Mouse (Mus musculus): Measurements from ENCODE around the gene B4galt7. TPM values are rescaled to one million over a fixed set of nuclear protein-coding genes. Genes with fewer than 3 reads are reported as not detected.
"Not testable (repeated sequence)": the region's sequence is repeated elsewhere in the genome, so short reads cannot be mapped to it uniquely, and the experiment has no call there.

B4galt7 gene
- polyA plus RNA-seq, 1 experiment from 2014 or later: 22.0 TPM

DNA sequence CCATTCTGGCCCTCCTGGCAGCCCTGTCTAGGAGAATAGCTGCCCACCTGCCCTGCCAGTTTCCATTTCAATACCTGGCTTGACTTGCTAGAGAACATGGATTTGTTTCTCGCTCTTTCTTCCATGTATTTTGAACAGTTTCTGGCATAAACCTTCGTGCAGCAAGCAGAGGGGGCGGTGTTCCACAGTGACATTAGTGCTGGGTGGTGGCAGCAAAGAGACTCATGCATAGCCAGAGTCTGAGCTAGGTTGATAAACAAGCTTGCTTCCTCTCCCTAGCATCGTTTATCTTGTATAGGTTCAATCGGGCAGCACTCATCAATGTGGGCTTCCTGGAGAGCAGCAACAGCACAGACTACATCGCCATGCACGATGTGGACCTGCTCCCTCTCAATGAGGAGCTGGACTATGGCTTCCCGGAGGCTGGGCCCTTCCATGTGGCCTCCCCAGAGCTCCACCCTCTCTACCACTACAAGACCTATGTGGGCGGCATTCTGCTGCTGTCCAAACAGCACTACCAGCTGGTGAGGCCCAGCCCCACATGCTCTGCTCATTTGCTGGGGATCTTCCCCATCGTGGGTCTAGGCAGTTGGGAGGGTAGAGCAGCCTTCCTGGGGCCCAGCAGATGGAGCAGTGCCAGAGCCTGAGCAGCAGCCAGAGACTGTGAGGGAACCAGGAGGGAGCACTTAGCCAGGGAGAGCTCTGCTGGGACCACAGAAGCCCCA, 7.4 kb downstream of the B4galt7 start:
- H3K27ac ChIP-seq (ENCODE audit: low read depth, low read length): no peak overlapping the region
- DNase-seq (ENCODE audit: low spot score) (no peak), ATAC-seq (ENCODE audit: insufficient read depth, low FRiP score, low TSS enrichment) (no peak)
- 80% methylated on average over 10 of the region's 10 CpGs for WGBS
- peaks cover 8% of the 10 kb centered on the region for H3K36me3 ChIP-seq (ENCODE audit: control insufficient read depth, insufficient read depth, low read length)
- H3K27me3 ChIP-seq (ENCODE audit: control insufficient read depth, insufficient read depth, low read length): no peaks in the 10 kb centered on the region
- no peaks in the 10 kb centered on the region for H3K4me1 ChIP-seq (ENCODE audit: control insufficient read depth, insufficient read depth, low read length)
- H3K4me3 ChIP-seq (ENCODE audit: low read depth, low read length): no peak overlapping the region
- no peak overlapping the region for H3K4me2 ChIP-seq (ENCODE audit: low read depth)
- H3K9me3 ChIP-seq (ENCODE audit: control insufficient read depth, low read length): no peaks in the 10 kb centered on the region
- H3K9ac ChIP-seq (ENCODE audit: low read length): no peak overlapping the region

DNA sequence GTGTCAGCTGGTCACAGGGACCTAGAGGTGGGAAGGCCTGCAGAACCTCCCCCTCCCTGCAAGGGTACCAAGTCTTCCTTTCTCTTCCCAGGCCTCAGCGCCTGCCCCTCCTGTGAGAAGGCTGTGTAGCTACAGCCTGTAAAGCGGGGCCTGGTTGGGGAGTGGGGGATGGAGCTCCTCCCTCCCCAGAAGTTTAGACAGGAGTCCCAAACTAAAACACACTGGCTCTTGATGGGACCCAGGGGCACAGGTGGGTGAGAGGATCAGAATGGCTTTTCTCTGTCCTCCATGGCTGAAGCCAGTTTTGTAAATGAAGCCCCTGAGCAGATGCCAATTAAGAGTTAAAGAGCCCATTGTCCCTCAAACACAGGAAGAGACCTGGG, 7.9 kb downstream of the B4galt7 start:
- Histone ChIP-seq H3K9me3 (ENCODE audit: control insufficient read depth, low read length) (no peaks in the 10 kb centered on the region), H3K27me3 (ENCODE audit: control insufficient read depth, insufficient read depth, low read length) (no peaks in the 10 kb centered on the region), H3K27ac (ENCODE audit: low read depth, low read length) (no peak overlapping the region), H3K4me1 (ENCODE audit: control insufficient read depth, insufficient read depth, low read length) (no peaks in the 10 kb centered on the region), H3K9ac (ENCODE audit: low read length) (no peak overlapping the region), H3K4me3 (ENCODE audit: low read depth, low read length) (no peak overlapping the region), H3K36me3 (ENCODE audit: control insufficient read depth, insufficient read depth, low read length) (peaks cover 8% of the 10 kb centered on the region), H3K4me2 (ENCODE audit: low read depth) (no peak overlapping the region)
- no peak for ATAC-seq (ENCODE audit: insufficient read depth, low FRiP score, low TSS enrichment)
- DNase-seq (ENCODE audit: low spot score): no peak
- 88% methylated on average over 2 of the region's 2 CpGs for WGBS

DNA sequence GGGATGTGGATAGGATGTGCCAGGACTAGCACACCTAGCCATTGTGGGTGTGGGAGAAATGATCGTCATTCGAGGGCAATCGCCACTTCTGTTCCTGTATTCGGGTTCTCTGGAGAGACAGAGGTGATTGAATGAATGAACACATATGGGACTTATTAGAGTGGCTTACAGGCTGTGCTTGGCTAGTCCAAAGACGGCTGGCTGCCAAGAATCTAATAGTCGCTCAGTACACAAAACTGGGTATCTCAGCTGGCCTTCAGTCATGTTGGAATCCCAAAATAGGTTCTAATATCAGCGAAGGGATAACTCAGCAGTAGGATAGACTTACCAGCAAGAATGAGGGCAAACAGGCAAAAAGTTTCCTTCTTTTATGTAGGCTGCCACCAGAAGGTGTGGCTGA, 12.3 kb downstream of the B4galt7 start:
- WGBS: 90% methylated on average over 7 of the region's 7 CpGs
- no peak overlapping the region for H3K4me2 ChIP-seq (ENCODE audit: low read depth)
- no peak overlapping the region for H3K4me3 ChIP-seq (ENCODE audit: low read depth, low read length)
- peaks cover 6% of the 10 kb centered on the region for H3K36me3 ChIP-seq (ENCODE audit: control insufficient read depth, insufficient read depth, low read length)
- H3K27me3 ChIP-seq (ENCODE audit: control insufficient read depth, insufficient read depth, low read length): no peaks in the 10 kb centered on the region
- no peaks in the 10 kb centered on the region for H3K4me1 ChIP-seq (ENCODE audit: control insufficient read depth, insufficient read depth, low read length)
- H3K9me3 ChIP-seq (ENCODE audit: control insufficient read depth, low read length): no peaks in the 10 kb centered on the region
- no peak overlapping the region for H3K9ac ChIP-seq (ENCODE audit: low read length)
- no peak overlapping the region for H3K27ac ChIP-seq (ENCODE audit: low read depth, low read length)
- ATAC-seq (ENCODE audit: insufficient read depth, low FRiP score, low TSS enrichment) (no peak), DNase-seq (ENCODE audit: low spot score) (no peak)

DNA sequence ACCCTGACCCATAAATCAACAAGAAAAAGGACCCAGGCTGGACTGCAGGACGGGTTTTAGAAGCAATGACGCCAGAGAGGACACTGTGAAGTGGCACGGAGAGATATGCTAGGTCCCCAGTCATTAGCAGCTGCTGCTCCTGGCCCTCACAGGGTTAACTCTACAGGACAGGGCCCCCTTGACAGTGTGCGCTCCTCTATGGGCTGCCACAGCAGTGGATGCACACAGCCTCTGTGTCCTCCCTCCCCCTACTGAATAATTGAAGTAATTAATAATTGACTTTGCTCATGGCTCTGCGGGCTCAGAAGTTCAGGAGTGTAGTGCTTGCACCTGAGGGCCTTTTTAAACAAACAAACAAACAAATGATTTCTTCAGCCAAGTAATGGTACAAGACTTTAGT, 13.8 kb downstream of the B4galt7 start:
- Histone ChIP-seq H3K36me3 (ENCODE audit: control insufficient read depth, insufficient read depth, low read length) (peaks cover 6% of the 10 kb centered on the region), H3K27me3 (ENCODE audit: control insufficient read depth, insufficient read depth, low read length) (no peaks in the 10 kb centered on the region), H3K4me2 (ENCODE audit: low read depth) (no peak overlapping the region), H3K4me3 (ENCODE audit: low read depth, low read length) (no peak overlapping the region), H3K27ac (ENCODE audit: low read depth, low read length) (no peak overlapping the region), H3K9me3 (ENCODE audit: control insufficient read depth, low read length) (no peaks in the 10 kb centered on the region), H3K4me1 (ENCODE audit: control insufficient read depth, insufficient read depth, low read length) (no peaks in the 10 kb centered on the region), H3K9ac (ENCODE audit: low read length) (no peak overlapping the region)
- ATAC-seq (ENCODE audit: insufficient read depth, low FRiP score, low TSS enrichment): no peak
- 39% methylated on average over 5 of the region's 5 CpGs for WGBS
- DNase-seq (ENCODE audit: low spot score): no peak

DNA sequence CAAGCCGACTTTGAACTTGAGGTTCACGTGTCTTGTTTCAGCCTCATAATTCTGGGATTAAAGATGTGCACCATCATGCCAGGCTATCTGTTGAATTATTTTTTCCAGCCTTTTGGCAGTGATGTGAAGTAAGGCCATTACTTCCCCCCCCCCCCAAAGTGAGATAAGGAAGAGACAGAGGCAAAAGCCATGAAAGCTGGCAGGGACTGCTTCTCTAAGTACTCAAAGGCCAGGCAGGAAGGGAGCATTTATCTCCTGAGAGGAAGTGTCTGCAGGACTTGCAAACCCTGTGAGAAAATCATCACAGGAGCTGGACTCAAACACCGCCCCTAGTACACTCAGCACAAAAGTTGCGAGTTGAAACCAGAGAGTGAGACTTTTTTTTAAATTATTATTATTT, 19.6 kb downstream of the B4galt7 start:
- Histone ChIP-seq H3K4me1 (ENCODE audit: control insufficient read depth, insufficient read depth, low read length) (peaks cover 3% of the 10 kb centered on the region; the same call in 1 of the 2 replicates), H3K27me3 (ENCODE audit: control insufficient read depth, insufficient read depth, low read length) (no peaks in the 10 kb centered on the region), H3K36me3 (ENCODE audit: control insufficient read depth, insufficient read depth, low read length) (no peaks in the 10 kb centered on the region), H3K4me3 (ENCODE audit: low read depth, low read length) (no peak overlapping the region), H3K27ac (ENCODE audit: low read depth, low read length) (no peak overlapping the region), H3K9ac (ENCODE audit: low read length) (no peak overlapping the region), H3K4me2 (ENCODE audit: low read depth) (no peak overlapping the region), H3K9me3 (ENCODE audit: control insufficient read depth, low read length) (no peaks in the 10 kb centered on the region)
- WGBS: 93% methylated on average over 4 of the region's 4 CpGs
- ATAC-seq (ENCODE audit: insufficient read depth, low FRiP score, low TSS enrichment) (no peak), DNase-seq (ENCODE audit: low spot score) (no peak)

DNA sequence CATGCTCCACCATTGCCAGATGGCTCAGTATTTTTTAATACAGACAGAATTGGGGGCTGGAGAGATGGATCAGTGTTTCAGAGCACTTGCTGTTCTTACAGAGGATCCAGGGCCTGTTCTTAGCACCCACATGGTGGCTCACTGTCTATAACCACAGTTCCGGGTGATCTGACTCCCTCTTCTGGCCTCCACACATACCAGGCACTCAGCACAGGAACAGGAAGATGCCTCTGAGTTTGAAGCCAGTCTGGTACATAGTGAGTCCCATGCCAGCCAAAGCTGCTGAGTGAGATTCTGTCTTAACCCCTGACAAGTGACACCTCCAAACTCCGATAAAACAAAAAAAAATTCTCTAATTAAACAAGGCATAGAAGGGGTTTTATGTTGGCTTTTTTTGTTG, 20.6 kb downstream of the B4galt7 start:
- Histone ChIP-seq H3K9me3 (ENCODE audit: control insufficient read depth, low read length) (no peaks in the 10 kb centered on the region), H3K4me2 (ENCODE audit: low read depth) (no peak overlapping the region), H3K9ac (ENCODE audit: low read length) (no peak overlapping the region), H3K27me3 (ENCODE audit: control insufficient read depth, insufficient read depth, low read length) (no peaks in the 10 kb centered on the region), H3K27ac (ENCODE audit: low read depth, low read length) (no peak overlapping the region), H3K4me1 (ENCODE audit: control insufficient read depth, insufficient read depth, low read length) (peaks cover 5% of the 10 kb centered on the region), H3K36me3 (ENCODE audit: control insufficient read depth, insufficient read depth, low read length) (no peaks in the 10 kb centered on the region), H3K4me3 (ENCODE audit: low read depth, low read length) (no peak overlapping the region)
- DNase-seq (ENCODE audit: low spot score): no peak
- WGBS: 86% methylated on average over 2 of the region's 2 CpGs
- no peak for ATAC-seq (ENCODE audit: insufficient read depth, low FRiP score, low TSS enrichment)

DNA sequence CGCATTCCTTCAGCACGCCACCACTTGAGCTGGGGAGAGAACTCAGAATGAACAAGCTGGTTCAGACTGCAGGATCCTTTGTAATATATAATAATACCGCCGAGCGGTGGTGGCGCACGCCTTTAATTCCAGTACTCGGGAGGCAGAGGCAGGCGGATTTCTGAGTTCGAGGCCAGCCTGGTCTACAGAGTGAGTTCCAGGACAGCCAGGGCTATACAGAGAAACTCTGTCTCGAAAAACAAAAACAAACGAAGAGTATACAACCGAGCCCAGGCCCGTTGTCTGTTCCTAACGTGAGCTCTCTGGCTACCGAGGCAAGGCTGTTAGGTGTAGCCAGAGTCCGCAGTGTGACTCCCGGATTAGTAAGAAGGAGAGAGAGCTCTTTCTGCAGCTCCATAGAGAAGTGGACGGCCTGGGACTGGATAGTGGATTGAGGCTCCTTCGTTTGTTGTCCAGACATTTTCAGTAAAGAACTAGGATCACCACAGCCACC, 22.5 kb downstream of the B4galt7 start:
- H3K27me3 ChIP-seq (ENCODE audit: control insufficient read depth, insufficient read depth, low read length); H3K36me3 ChIP-seq (ENCODE audit: control insufficient read depth, insufficient read depth, low read length); H3K4me1 ChIP-seq (ENCODE audit: control insufficient read depth, insufficient read depth, low read length); DNase-seq (ENCODE audit: low spot score); ATAC-seq (ENCODE audit: insufficient read depth, low FRiP score, low TSS enrichment); H3K9me3 ChIP-seq (ENCODE audit: control insufficient read depth, low read length): not testable (repeated sequence)
- WGBS: 28% methylated on average over 20 of the region's 20 CpGs
- H3K4me2 ChIP-seq (ENCODE audit: low read depth): peak overlapping the region; percentile 71
- H3K9ac ChIP-seq (ENCODE audit: low read length): peak overlapping the region; percentile 89
- peak overlapping the region; percentile 70 for H3K4me3 ChIP-seq (ENCODE audit: low read depth, low read length)
- H3K27ac ChIP-seq (ENCODE audit: low read depth, low read length): peak overlapping the region; percentile 78

DNA sequence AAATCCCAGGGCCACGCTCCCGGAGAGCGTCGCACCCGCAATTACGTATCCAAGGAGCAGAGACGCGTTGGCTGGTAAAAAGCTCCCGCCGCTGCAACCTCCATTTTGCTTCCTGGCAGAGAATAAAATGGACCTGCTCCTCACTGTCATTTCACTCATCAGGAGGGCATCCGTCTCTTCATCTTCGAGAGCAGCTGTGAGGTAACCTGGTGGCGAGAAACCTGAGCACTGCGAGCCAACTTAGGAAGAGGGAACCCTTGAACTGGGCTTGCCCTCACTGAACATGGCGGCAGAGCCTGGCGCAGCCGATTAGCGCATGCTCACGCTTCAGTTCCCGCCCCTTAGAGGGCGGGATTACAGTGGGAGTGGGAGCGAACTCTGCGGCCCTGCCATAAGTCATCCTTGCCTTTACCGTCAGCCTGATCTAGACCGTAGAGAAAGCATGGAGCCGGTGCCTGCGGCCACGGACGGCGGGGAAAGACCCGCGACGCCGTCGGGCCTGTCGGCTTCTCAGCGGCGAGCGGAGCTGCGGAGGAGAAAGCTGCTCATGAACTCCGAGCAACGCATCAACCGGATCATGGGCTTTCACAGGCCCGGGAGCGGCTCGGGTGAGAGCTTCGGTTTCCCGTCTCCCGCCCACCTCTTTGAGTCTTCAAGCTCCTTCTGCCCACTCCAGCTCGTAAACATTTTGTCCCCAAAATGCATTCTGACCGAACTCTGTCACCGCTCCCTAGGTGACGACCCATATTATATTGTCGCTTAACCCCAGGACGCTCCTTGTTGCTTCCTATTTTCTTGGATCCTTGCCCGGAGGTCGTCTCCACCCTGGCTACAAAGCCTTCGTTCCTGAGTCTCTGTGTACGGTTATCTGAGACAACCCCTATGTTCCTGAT, 23.2 kb downstream of the B4galt7 start, which contains the start of gene Caml:
Gene Caml, plus strand, starts transcription at position 357 of the 893 bp plus-strand sequence.
- Histone ChIP-seq H3K27ac (ENCODE audit: low read depth, low read length) (peak within 1 kb of the TSS; percentile 78), H3K9me3 (ENCODE audit: control insufficient read depth, low read length) (no peaks in the 10 kb centered on the region), H3K9ac (ENCODE audit: low read length) (peak within 1 kb of the TSS; percentile 89), H3K4me1 (ENCODE audit: control insufficient read depth, insufficient read depth, low read length) (peaks cover 5% of the 10 kb centered on the region), H3K27me3 (ENCODE audit: control insufficient read depth, insufficient read depth, low read length) (no peaks in the 10 kb centered on the region), H3K4me2 (ENCODE audit: low read depth) (peak within 1 kb of the TSS; percentile 71), H3K4me3 (ENCODE audit: low read depth, low read length) (peak within 1 kb of the TSS; percentile 70), H3K36me3 (ENCODE audit: control insufficient read depth, insufficient read depth, low read length) (no peaks in the 10 kb centered on the region)
- under 1% methylated on average over 49 of the region's 59 CpGs for WGBS
- ATAC-seq (ENCODE audit: insufficient read depth, low FRiP score, low TSS enrichment) (peak; percentile 98), DNase-seq (ENCODE audit: low spot score) (peak; percentile 95)

Measured in neural tube, embryonic 11.5 days (tissue).